Mouse (Mus musculus) thymus, adult 2 months (tissue): ENCODE measurements around the gene Serpinb11.

ENCODE experiments used
- CTCF ChIP-seq: fragments of 200-500 bp; IDR thresholded peaks from 2 replicates; pipeline ENCODE4 v1.5.1; 2012; ENCODE audit warnings: mild to moderate bottlenecking, control low read depth, low read length, moderate library complexity, borderline replicate concordance; ENCODE audit not compliant: control insufficient read depth, poor library complexity, insufficient read depth; ENCODE audit errors: extremely low read depth
- POLR2A ChIP-seq: fragments of 200-500 bp; IDR thresholded peaks from 2 replicates; pipeline ENCODE4 v1.6.1; 2012; ENCODE audit warnings: mild to moderate bottlenecking, low read length, control low read depth, moderate library complexity; ENCODE audit not compliant: control insufficient read depth, poor library complexity, insufficient read depth; ENCODE audit errors: extremely low read depth

DNA sequence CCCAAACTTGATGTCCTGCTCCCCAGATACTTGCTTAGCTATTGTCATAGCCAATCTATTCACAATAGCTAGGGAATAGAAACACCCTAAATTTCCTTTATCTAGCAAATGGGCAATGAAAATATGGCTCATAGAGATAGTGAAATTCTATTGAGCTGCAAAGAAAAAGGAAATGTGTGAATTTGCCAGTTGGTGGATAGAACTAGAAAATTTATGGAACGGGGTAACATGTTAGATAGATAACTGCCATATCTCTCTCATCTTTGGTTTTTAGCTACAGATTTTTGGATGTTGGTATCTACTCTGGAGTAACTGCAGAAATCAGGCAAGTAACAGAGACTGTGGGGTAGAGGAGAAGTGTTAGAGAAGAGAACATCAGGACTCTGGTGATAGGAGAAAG, 21.4 kb downstream of the Serpinb11 start:
- TF ChIP-seq POLR2A: no peak
- no peak for TF ChIP-seq CTCF
